Mouse (Mus musculus): ENCODE results near the gene Rnf223.

DNA sequence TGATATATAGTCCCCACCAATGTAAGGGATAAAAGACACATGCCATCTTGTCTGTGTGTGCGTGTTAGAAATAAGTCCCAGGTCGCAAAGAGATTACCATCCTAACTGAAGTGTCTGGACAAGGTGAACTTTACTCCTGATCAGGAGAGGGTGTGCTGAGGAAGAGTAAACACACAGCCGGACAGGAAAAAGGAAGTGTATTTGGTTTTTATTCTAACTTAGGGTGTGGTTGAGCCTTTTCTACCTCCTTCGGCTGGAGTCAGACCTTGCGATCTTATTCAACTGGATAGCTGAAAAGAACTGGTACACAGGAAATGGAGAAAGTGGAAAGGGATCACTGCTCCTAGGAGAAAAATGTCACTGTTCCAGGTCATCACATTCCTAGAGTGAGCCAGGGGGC is 29.8 kb upstream of the Rnf223 start:
- TF ChIP-seq CTCF (IDR thresholded peaks at IDR 0.05; ENCODE audit: low read depth) (no peak), EP300 (IDR thresholded peaks at IDR 0.05; ENCODE audit: low read depth) (no peak)
